Mouse (Mus musculus): Measurements from ENCODE around the gene Qtrt1. TPM values are rescaled to one million over a fixed set of nuclear protein-coding genes. Genes with fewer than 3 reads are reported as not detected.
A peak's percentile ranks its signal among the peaks of the same experiment; 100 is the strongest.

Gene Qtrt1
- polyA plus RNA-seq, 1 experiment, result 48.2 TPM

DNA sequence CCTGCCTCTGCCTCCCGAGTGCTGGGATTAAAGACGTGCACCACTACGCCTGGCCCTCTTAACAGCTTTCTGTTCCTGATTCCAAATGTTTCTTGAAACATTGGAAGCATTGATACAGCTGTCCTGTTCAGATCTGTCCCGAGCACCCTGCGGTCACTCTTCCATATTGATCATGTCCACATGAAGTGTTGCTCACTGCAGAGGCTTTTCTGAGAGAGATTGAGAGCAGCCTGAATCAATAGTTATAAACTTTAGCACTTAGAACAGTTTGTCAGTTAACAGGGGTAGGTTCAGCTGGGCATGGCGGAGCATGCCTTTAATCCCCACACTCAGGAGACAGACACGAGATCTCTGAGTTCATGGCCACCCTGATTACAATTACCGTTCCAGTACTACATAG is 32.2 kb downstream of the Qtrt1 start:
- H3K27ac ChIP-seq (ENCODE audit: control insufficient read depth, insufficient read depth, low read length), result no peak overlapping the region
- H3K36me3 ChIP-seq (ENCODE audit: control insufficient read depth, insufficient read depth, low read length), result peaks cover 7% of the 10 kb centered on the region
- TF ChIP-seq POLR2A (IDR thresholded peaks at IDR 0.05; ENCODE audit: control insufficient read depth, extremely low read depth, insufficient read depth, low read length, poor library complexity) (no peak), CTCF (IDR thresholded peaks at IDR 0.05; ENCODE audit: borderline replicate concordance, control insufficient read depth, extremely low read depth, insufficient read depth, low read length, poor library complexity) (no peak)
- no peak for DNase-seq
- no peaks in the 10 kb centered on the region for H3K27me3 ChIP-seq (ENCODE audit: control insufficient read depth, insufficient read depth, low read length)
- no peak overlapping the region for H3K4me3 ChIP-seq (ENCODE audit: control insufficient read depth, insufficient read depth, low read length)
- WGBS, result 95% methylated on average over 8 of the region's 8 CpGs
- peaks cover 47% of the 10 kb centered on the region for H3K4me1 ChIP-seq (replicated peaks; ENCODE audit: control insufficient read depth, insufficient read depth, low read length)

DNA sequence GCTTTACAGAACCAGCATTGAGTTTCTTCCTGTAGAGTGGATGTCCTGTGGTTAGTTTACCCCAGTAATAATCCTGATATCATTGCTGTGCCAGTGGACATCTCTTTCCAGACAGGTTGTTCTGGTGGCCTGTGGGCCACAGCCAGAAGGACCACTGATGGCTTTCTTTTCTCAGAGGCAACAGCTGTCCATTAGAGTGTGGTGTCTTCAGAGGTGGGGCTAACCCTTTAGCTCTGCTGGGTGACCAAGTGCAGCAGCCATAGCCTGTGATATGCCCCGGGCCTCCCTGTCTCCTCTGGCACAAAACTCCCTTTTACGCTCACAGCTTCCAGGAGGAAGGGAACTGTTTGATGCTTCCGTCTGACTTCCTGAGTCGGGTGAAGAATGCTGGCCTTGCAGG is 32.9 kb downstream of the Qtrt1 start:
- TF ChIP-seq CTCF (IDR thresholded peaks at IDR 0.05; ENCODE audit: borderline replicate concordance, control insufficient read depth, extremely low read depth, insufficient read depth, low read length, poor library complexity) (no peak), POLR2A (IDR thresholded peaks at IDR 0.05; ENCODE audit: control insufficient read depth, extremely low read depth, insufficient read depth, low read length, poor library complexity) (no peak)
- DNase-seq, result no peak
- Histone ChIP-seq H3K27me3 (ENCODE audit: control insufficient read depth, insufficient read depth, low read length) (no peaks in the 10 kb centered on the region), H3K4me3 (ENCODE audit: control insufficient read depth, insufficient read depth, low read length) (no peak overlapping the region), H3K27ac (ENCODE audit: control insufficient read depth, insufficient read depth, low read length) (no peak overlapping the region), H3K36me3 (ENCODE audit: control insufficient read depth, insufficient read depth, low read length) (peaks cover 7% of the 10 kb centered on the region), H3K4me1 (replicated peaks; ENCODE audit: control insufficient read depth, insufficient read depth, low read length) (peaks cover 47% of the 10 kb centered on the region)
- 94% methylated on average over 4 of the region's 4 CpGs for WGBS

DNA sequence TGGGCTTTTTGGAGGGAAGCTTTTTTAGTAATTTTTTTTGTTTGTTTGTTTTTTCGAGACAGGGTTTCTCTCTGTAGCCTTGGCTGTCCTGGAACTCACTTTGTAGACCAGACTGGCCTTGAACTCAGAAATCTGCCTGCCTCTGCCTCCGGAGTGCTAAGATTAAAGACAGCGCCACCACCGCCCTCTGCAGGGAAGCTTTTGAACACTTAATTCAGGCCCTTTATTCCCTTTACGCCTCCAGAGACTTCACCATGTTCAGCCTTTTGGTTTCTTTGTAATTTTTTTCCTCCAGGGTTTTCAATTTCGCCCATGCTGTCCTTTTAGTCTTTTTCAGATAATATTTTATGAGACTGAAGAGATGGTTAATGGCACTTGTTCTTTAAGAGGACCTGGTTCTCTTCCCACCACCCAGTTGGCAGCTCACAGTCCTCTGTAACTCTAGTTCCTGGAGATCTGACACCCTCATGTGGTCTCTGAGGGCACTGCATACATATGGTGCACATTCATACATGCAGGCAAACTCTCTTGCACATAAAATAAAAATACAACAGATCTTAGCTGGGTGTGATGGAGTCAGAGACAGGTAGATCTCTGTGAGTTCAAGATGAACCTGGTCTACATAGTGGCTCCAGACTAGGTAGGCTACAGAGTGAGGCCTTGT is 33.6 kb downstream of the Qtrt1 start:
- Histone ChIP-seq H3K27ac (ENCODE audit: control insufficient read depth, insufficient read depth, low read length) (no peak overlapping the region), H3K4me1 (replicated peaks; ENCODE audit: control insufficient read depth, insufficient read depth, low read length) (peaks cover 47% of the 10 kb centered on the region), H3K27me3 (ENCODE audit: control insufficient read depth, insufficient read depth, low read length) (no peaks in the 10 kb centered on the region), H3K36me3 (ENCODE audit: control insufficient read depth, insufficient read depth, low read length) (peaks cover 7% of the 10 kb centered on the region), H3K4me3 (ENCODE audit: control insufficient read depth, insufficient read depth, low read length) (no peak overlapping the region)
- 96% methylated on average over 6 of the region's 6 CpGs for WGBS
- TF ChIP-seq CTCF (IDR thresholded peaks at IDR 0.05; ENCODE audit: borderline replicate concordance, control insufficient read depth, extremely low read depth, insufficient read depth, low read length, poor library complexity) (no peak), POLR2A (IDR thresholded peaks at IDR 0.05; ENCODE audit: control insufficient read depth, extremely low read depth, insufficient read depth, low read length, poor library complexity) (no peak)
- no peak for DNase-seq

GRCm38 (mm10) chr9:21447778-21448177 is 36.1 kb downstream of the Qtrt1 start:
- 43% methylated on average over 2 of the region's 2 CpGs for WGBS
- H3K4me1 ChIP-seq (replicated peaks; ENCODE audit: control insufficient read depth, insufficient read depth, low read length), result peaks cover 60% of the 10 kb centered on the region
- no peaks in the 10 kb centered on the region for H3K27me3 ChIP-seq (ENCODE audit: control insufficient read depth, insufficient read depth, low read length)
- H3K27ac ChIP-seq (ENCODE audit: control insufficient read depth, insufficient read depth, low read length), result peak overlapping the region; percentile 35
- peaks cover 7% of the 10 kb centered on the region for H3K36me3 ChIP-seq (ENCODE audit: control insufficient read depth, insufficient read depth, low read length)
- no peak for DNase-seq
- TF ChIP-seq CTCF (IDR thresholded peaks at IDR 0.05; ENCODE audit: borderline replicate concordance, control insufficient read depth, extremely low read depth, insufficient read depth, low read length, poor library complexity), result no peak
- no peak for TF ChIP-seq POLR2A (IDR thresholded peaks at IDR 0.05; ENCODE audit: control insufficient read depth, extremely low read depth, insufficient read depth, low read length, poor library complexity)
- H3K4me3 ChIP-seq (ENCODE audit: control insufficient read depth, insufficient read depth, low read length), result no peak overlapping the region

DNA sequence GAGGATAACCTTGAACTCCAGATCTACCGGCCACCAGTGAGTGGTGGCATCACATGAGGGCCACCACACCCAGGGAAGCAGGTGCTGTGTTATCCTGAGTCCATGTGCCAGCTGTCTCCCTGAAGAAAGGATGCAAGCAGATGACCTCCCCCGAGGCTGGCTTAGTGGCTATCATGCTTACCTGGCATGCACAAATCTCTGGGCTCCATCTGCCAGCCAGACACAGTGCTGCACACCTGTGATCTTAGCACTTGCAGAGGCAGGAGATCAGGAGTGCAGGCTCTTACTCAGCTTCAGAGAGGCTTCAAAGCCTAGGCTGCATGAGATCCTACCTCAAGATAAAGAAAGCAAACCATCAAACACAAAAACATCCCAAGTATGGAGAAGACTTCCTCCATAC is 38.1 kb downstream of the Qtrt1 start:
- 9% methylated on average over 2 of the region's 2 CpGs for WGBS
- no peak overlapping the region for H3K4me3 ChIP-seq (ENCODE audit: control insufficient read depth, insufficient read depth, low read length)

DNA sequence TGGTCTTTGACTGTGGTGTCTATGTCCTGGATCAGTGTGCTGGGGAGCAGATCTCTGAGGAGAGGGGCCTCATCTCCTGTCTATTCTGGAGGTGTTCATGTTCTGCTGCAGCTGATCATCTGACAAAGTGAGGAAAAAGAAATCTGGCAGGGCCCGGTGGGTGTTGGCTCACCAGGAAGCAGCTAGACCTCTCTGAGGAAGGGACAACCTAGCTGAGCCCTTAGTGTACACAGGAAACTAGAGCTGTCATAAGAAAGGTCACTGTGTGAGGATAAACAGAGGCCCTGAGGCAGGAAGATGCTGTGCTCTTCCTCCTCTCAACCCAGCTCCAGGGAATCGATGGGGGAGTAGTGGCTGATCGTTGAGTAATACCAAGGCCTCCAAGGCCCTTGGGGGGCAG is 38.6 kb downstream of the Qtrt1 start:
- 57% methylated on average over 3 of the region's 3 CpGs for WGBS
- Histone ChIP-seq H3K4me3 (ENCODE audit: control insufficient read depth, insufficient read depth, low read length) (no peak overlapping the region), H3K27ac (ENCODE audit: control insufficient read depth, insufficient read depth, low read length) (peak overlapping the region; percentile 65), H3K4me1 (replicated peaks; ENCODE audit: control insufficient read depth, insufficient read depth, low read length) (peaks cover 73% of the 10 kb centered on the region), H3K36me3 (ENCODE audit: control insufficient read depth, insufficient read depth, low read length) (peaks cover 3% of the 10 kb centered on the region), H3K27me3 (ENCODE audit: control insufficient read depth, insufficient read depth, low read length) (no peaks in the 10 kb centered on the region)
- DNase-seq, result no peak
- TF ChIP-seq CTCF (IDR thresholded peaks at IDR 0.05; ENCODE audit: borderline replicate concordance, control insufficient read depth, extremely low read depth, insufficient read depth, low read length, poor library complexity) (no peak), POLR2A (IDR thresholded peaks at IDR 0.05; ENCODE audit: control insufficient read depth, extremely low read depth, insufficient read depth, low read length, poor library complexity) (no peak)

More for the DNA sequence above, 38.1 kb downstream of the Qtrt1 start:
- TF ChIP-seq CTCF (IDR thresholded peaks at IDR 0.05; ENCODE audit: borderline replicate concordance, control insufficient read depth, extremely low read depth, insufficient read depth, low read length, poor library complexity) (no peak), POLR2A (IDR thresholded peaks at IDR 0.05; ENCODE audit: control insufficient read depth, extremely low read depth, insufficient read depth, low read length, poor library complexity) (no peak)
- Histone ChIP-seq H3K4me1 (replicated peaks; ENCODE audit: control insufficient read depth, insufficient read depth, low read length) (peaks cover 69% of the 10 kb centered on the region), H3K27me3 (ENCODE audit: control insufficient read depth, insufficient read depth, low read length) (no peaks in the 10 kb centered on the region), H3K36me3 (ENCODE audit: control insufficient read depth, insufficient read depth, low read length) (peaks cover 7% of the 10 kb centered on the region), H3K27ac (ENCODE audit: control insufficient read depth, insufficient read depth, low read length) (peak overlapping the region; percentile 65)
- DNase-seq, result peak; percentile 30
